Mouse (Mus musculus) mature B cell (primary cell): Measurements from ENCODE around the gene Cd99l2.
"Not testable (repeated sequence)": the region's sequence is repeated elsewhere in the genome, so short reads cannot be mapped to it uniquely, and the experiment has no call there.

Experiments
- in situ Hi-C: fragments of 300-500 bp; cut with MboI; formaldehyde crosslinking; loops from 2 replicates; pipeline ENCODE4 v1.14.3; 2019

The Cd99l2 gene

DNA sequence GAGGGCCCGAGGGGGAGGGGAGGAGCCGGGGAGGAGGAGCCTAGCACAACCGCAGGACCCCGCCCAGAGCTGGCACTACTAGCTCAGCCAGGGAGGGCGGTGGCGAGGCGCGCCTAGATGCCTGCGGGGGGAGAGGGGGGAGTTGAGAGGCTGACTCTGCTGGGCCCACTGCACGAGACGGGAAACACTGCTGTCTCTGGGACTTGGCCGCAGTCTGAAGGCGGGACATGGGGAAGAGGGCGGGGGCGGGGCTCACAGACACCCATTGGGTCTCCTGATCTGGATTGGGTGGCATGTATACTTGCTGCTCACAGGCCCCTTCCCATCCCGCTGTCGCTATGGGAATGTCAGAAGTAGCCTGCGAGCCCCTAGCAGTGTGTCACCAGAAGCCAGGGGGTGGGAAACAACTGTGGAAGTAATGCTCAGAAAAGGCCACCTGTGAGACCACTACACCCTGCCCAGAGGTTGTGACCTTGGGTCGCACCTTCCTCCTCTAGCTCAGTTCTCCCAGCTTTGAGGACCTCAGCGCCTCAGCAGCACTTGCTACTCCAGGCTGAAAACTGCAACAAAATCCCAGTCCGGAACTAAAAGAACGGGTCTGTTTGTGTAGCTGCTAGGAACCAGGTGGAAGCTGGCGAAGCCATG lies at the start of gene Cd99l2:
Cd99l2 (minus strand) TSS at position 216 of the 645 bp plus-strand sequence.
- in situ Hi-C loops, result no loop called here

DNA sequence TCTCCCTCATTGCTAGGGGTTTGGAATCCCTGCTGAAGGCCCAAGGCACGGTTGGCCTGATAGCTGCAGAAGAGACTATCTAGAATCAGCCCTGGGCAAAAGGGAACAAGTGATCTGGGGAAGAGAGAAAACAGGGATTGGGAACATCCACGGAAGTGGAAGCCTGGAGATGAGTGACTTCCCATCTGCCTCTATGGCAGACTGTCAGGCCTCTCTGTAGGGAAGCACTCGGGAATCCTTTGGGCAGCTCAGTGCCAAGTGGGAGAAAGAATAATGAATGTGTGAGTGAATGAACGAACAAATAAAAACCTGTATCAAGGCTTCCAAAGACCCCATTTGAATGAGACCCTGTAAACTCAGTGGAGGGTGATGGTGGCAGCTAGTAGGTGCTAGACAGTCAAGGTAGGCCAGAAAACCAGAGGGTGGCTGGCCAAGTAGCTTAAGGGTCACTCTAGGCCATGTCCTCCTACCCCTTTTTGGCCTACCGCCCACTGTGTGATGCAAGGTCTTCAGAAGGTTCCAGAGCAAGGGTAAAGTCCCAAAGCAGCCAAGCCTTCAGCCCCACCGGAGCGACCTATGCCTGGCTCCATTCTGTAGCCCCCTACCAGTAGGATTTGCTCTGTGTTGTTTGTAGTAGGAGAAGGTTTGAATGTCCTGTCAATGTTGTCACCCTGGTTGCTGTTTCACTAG lies 48.3 kb upstream of the Cd99l2 start:
- in situ Hi-C loops, result no loop called here

DNA sequence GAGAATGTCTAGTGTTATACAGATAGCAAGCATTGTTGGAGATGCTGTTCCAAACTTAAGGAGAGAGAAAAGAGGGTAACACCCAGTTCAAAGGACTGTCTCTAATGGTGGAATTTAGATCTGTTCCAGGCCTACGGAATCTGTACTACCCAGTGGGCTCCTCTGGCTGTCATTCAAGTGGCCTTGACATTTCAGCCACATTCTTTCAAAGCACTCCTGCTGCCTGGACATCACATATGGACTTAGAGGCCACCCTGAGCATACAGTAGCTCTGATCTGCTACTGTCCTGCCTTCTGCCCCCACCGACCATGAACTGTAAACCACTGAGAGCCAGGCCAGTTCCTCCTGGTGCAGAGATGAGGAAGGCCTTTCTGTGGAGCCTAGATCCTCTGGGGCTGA lies 45.1 kb upstream of the Cd99l2 start:
- in situ Hi-C loops, result no loop called here

DNA sequence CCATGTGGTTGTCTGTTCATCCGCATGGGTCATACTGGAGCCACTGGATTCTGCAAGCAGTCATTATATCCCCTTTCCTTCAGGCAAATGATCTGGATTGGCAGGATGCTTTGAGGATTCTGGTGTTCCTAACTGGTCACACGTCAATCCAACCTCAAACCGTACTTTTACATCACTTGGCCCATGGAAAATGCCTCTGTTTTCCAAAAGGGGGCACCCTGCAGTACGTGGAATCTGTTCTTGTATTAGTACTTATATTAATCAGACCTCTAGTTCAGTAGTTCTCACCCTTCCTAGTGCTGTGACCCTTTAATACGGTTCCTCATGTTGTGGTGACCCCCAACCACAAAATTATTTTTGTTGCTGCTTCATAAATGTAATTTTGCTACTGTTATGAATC lies 41.5 kb upstream of the Cd99l2 start:
- in situ Hi-C loops, result no loop called here

DNA sequence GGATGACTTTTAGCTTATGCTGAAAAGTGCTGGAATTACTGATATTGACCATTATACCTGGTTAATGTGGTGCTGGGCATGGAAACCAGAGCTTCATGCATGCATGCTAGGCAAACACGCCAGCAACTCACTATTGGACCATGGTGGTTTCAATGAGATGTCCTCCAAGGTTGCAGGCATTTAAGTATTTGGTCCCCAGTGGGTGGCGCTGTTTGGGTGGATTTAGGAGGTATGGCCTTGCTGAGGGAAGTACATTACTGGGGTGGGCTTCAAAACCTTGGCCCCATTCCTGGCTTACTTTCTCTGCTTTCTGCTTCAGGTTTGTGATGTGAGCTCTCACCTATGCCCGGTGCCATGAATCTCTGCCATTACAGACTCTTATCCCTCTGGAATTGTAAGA lies 40.0 kb upstream of the Cd99l2 start:
- in situ Hi-C loops, result no loop called here

DNA sequence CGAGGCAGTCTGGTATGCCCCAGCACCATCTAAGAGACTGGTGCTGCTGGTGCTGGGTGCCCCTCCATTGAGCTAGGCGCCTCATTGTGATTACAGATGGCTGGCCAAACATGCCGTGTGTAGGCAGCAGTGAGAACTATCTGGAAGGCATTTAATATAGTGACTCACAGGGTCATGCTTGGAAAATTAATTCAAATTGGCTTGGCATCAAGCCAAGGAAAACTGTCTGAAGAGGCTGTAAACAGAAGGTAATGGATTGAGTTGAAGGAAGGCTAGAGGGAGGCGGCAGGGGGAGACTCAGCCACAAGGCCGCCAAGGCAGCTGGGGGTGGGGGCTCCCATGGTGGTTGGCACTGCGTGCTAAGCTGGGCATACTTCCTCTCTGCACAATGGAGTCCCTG lies 36.0 kb upstream of the Cd99l2 start:
- in situ Hi-C loops, result no loop called here

DNA sequence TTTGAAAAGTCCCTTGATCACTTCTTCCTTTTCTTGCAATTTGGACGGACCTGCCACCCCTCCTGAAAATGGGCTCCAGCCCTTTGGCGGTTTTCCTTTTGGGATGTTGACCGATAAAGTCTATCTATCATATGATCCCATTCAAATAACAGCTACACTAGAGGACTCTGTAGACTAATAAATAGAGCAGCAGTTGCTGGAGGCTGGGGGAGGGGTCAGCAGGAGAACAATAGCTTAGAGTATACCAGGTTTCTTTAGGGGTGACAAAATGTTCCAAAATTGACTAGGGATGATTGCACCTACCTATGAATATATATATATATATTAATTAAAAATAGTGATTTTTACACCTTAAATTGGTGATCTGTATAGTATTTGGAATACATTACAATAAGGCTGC lies 35.5 kb upstream of the Cd99l2 start:
- in situ Hi-C loops, result no loop called here

DNA sequence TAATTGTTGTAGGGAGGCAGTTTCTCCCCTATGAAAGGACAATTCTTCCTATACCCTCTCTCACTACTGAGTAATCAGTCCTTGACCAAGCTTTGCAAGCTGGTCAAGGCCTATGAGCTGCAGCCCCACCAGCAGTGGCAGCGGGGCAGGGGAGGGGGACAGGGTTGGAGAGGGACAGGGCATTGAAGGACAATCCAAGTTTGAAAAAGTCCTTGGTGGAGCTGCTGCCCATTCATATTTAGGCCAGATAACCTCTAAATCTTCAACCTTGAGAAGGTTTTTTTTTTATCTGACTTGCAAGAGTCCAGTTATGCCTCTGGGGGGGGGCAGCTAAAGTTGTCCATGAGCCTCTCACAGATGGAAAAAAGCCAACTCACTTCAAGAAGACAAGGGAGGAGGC lies 34.8 kb upstream of the Cd99l2 start:
- in situ Hi-C loops, result no loop called here

DNA sequence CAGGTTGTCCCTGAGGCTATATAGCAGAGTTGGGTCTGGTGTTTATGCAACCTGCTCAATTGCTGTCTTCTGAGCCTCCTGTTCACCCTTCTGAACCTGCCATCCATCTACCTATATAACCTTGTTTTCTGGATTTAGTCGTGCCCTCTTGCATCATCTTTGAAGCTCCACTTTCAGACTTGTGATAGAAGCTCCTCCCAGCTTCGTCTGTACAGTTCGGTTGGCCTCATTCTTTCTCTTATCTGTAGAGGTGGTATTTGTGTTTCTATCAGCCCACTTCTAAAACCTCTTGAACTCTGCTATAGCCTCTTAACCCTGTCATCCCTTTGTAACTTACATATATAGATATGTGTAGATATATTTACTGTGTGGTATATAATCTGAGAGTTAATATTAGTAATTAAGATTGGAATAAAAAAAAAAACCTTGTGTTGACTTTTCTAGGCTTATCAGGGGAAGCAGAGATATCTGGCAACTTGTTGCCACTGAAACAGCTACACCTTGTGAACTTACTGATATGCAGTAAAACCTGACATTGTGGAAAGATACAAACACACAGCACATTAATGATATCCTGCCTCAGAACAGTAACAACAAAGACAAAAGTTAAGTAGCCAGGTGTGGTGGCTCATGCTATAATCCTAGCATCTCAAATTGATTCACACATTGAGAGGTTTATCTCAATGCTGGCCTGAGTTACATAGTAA lies 33.1 kb upstream of the Cd99l2 start:
- in situ Hi-C loops, result no loop called here

DNA sequence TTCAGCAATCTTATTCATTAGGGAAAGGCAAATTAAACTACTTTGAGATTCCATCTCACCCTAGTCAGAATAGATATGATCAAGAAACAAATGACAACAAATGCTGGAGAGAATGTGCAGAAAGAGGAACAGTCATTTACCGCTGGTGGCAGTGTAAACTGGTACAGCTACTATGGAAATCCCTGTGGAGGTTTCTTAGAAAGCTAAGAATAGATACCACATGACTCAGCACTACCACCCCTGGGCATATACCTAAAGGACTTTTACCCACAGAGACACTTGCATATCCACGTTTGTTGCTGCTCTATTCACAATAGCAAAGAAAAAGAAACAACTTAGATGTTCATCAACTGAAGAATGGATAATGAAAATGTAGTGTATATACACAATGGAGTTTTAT lies 31.7 kb upstream of the Cd99l2 start:
- in situ Hi-C loops, result no loop called here

DNA sequence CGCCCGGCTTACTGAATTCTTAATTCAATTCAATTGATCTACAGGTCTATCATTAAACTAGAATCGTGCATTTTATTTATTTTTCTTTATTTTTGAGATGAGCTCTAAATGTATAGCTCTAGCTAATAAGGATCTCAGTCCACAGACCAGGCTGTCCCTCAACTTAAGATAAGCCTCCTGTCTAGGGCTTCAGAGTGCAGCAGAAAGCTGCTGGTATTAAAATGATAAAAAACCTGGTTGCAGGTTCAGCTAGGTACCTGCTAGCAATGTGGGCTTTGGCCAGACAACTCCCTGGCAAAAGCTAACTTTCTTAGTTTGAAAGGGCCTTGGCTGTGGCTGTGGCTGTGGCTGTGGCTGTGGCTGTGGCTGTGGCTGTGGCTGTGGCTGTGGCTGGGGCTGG lies 30.2 kb upstream of the Cd99l2 start:
- in situ Hi-C loops, result no loop called here

DNA sequence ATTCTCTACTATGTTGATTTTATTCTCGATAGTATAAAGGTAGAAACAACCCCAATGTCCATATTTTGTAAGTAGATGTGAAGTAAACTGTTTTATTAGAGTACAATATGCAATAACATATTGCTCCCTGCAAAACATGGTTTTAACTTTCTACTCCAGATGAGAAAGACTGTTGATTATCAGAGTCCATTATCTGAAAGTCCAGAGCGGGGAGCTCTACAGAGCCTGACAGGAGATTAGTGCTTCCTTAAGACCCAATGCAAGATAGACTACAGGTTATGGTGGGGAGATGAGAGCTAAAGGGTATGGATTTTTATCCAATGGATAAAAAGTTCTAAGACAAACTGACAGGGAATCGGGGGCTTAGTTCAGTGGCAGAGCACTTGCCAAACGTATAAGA lies 26.6 kb upstream of the Cd99l2 start:
- in situ Hi-C loops, result no loop called here

DNA sequence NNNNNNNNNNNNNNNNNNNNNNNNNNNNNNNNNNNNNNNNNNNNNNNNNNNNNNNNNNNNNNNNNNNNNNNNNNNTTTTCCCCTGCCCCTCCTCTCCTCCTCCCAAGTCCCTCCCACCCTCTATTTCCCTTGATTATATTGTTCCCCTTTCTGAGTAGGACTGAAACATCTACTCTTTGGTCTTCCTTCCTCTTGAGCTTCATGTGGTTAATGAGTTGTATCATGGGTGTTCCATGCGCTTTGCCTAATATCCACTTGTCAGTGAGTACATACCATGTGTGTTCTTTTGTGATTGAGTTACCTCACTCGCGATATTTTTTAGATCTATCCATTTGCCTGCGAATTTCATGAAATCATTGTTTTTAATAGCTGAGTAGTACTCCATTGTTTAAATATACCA lies 13.9 kb upstream of the Cd99l2 start:
- in situ Hi-C loops, result not testable (repeated sequence)

DNA sequence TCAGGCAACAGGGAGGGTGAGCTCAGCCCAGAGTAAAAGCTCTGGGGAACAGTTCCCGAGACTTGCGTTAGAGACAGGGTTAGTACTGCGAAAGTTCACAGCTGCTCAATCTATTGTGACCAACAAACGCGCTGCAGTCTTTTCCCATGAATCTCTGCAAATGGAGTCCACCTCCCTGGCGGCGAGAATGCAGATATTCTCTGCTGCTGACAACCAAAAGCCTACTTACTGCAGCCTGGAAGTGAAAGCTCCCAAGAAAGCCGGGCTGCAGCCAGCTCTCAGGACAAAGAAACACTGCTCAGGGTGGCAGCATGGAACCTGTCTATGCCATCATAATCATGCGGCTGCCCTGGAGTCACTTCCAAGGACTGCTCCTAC lies 619 bp upstream of the Cd99l2 start:
- in situ Hi-C loops, result no loop called here

DNA sequence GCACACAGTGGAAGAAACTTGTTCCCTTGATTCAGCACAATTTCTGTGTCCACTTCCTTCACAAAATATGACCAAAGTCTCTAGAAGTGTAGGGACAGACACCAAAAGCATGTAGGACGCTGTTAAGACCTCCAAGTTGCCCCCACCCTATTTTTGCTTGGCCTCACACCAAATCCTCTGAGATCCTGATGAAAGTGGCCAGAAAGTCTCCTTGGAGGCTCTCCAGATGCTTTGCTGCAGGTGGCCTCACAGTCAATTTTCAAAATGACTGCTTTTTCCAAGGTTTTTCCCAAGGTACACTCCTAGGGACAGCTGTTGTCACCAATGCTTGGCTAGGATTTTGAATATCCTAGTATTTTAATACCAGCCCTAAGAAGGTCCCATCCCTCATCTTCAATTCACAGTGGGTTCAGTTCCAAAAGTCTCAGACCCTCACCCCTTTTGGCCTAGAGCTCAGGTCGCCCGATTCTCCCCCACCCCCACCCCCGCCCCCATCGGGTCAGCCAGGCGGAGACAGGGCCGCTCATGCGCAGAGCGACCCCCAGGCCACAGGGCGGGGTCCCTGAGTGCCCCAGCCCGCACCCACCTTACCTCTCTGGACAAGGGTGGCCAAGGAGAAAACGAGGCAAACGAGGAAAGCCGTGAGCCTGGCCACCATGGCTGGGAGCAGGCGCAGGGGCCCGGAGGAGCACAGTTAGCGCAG lies 567 bp downstream of the Cd99l2 start:
- in situ Hi-C loops, result no loop called here

DNA sequence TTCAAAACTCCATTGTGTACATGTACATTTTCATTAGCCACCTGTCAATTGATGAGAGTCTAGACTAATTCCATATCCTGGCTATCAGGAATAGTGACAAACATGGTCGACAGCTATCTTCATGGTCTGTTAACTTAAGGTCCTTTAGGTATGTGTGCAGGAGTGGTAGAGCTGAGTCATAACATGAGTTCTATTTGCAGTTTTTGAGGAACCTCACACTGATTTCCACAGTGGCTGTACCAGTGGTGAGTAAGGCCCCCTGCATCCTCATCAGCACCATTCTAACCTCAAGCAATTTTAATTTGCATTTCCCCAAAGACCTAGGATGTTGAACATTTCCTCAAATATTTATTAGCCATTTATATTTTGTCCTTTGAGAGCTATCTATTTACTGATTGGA lies 3.3 kb downstream of the Cd99l2 start:
- in situ Hi-C loops, result no loop called here

DNA sequence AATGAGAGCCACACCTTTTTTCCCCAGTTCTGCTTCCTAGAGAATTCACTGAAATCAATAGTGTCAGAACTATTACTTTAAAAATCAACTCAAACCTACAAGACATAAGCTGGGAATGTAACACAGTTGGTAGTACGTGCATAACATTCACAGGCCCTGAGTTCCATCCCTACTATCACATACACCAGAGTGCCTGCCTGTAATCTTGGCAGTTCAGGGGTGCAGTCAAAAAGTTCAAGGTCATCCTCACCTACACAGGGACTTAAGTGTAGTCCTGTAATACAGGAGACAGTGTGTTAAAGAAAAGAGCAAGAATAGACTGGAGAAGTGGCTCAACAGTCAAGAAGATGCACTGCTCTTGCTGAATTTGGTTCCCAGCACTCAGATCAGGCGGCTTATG lies 10.4 kb downstream of the Cd99l2 start:
- in situ Hi-C loops, result no loop called here

DNA sequence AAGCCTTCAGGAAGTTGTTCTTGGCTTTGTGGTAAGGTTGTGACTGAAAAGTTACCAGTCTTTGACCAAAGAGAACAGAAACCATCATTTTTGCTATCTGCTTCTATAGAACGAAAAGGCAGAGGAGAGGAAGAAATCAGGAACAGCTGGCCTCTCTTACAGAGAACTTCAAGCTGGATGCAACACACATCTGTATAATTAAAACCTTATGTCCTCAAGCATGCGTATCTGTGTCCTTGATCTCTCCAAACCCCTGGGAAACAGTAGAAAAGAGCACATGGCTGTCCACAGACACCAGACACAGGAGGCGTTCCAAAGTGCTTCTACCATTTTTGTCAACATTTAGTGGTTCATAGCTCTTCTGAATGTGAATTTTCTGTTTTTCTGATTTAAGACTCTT lies 16.7 kb downstream of the Cd99l2 start:
- in situ Hi-C loops, result no loop called here

DNA sequence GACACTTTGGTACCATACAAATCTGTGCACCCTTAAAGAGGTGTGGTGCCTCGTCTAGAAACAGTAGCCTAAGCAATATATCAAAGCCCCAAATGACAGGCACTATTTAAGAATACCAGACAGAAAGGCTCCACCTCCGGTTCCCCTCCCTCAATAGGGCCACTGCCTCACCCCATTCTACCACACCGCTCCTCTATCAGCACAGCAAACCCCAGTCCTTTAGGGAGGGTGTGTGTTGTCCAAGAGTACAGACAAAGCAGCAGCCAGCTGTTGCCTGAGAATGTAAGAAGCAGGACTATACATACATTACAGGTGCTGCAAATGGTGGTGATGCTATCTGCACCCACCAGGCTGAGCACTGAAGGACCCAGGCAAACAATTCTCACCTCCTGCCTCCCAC lies 17.2 kb downstream of the Cd99l2 start:
- in situ Hi-C loops, result no loop called here

DNA sequence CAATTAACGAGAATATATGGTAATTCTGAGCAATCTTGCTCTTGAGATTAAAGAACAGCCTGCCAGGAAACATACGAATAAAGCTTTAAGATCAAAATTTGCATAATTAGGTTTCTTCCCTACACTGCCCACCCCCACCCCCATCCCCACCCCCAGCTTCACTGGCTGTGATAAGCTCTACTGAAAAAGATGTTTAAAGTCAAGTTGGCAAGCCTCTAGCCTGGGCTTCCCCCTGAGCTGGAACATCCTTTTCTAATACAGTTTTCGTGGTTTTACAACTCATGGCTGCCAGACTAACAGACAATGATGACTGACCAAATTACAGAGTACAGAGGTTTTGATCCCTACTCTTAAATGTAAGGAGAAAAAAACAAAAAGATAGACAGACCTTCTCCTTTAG lies 17.6 kb downstream of the Cd99l2 start:
- in situ Hi-C loops, result no loop called here

DNA sequence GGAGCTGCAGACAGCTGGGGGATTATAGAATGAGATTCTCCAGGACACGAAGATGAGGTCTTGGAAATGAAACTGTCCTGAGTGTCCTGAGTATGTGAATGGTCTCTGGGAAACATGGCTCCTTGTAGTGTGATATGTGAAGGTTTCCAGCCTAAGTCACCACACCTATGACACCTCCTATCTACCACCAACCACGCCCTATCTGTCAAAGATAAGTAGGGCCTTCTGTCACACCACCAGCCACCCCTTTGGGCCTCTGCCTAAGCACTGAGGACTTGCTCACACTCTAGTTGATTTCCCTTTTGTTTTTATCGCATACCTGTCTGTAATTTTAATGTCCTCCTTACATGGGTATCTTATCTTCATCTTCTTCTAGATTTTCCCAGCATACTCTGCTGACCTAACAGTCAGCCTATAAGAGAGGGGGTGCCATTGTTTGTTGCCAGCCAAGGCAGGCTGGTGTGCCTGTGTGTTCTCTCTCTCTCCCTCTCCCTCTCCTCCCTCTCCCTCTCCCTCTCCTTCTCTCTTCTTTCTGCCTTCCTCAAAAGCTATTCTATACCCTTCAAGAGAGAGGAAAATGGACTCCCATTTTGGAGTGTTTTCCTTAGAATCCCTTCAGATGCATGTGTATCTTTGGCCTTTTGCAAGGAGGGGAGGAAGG lies 18.2 kb downstream of the Cd99l2 start:
- in situ Hi-C loops, result no loop called here

DNA sequence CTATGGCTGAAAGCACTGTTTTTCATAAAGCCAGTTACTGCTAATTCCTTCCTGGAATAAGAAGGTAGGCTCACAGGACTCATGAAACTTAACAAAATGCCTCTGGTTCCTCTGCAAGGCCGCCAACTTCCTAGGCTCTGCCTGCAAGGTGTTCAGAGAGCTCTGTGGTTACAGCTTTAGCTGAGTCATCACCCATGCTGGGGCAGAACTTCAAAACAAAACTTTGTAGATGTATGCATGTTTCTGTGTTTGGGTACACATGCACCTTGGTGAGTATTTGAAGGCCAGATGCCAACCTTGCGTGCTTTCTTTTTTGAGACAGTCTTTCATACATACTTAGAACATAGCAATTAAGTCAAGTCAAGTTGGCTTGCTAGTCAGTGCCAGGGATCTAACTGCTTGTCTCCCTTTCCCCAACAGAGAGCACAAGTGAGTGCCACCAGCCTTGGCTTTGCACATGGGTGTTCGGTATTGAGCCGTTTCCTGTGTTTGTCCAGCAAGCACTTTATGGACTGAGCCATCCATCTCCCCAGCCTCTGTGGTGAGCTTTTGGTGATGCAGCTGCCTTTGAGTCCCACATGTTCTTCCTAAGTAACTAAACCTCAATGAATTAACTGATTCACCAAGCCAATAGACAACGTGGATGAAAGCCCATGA lies 23.9 kb downstream of the Cd99l2 start:
- in situ Hi-C loops, result no loop called here
